Mouse (Mus musculus): ENCODE data around the gene Ahcy. TPM values are rescaled to one million over a fixed set of nuclear protein-coding genes. Genes with fewer than 3 reads are reported as not detected.

Gene Ahcy
- polyA plus RNA-seq, 1 experiment from 2014 or later = 49.3 TPM

DNA sequence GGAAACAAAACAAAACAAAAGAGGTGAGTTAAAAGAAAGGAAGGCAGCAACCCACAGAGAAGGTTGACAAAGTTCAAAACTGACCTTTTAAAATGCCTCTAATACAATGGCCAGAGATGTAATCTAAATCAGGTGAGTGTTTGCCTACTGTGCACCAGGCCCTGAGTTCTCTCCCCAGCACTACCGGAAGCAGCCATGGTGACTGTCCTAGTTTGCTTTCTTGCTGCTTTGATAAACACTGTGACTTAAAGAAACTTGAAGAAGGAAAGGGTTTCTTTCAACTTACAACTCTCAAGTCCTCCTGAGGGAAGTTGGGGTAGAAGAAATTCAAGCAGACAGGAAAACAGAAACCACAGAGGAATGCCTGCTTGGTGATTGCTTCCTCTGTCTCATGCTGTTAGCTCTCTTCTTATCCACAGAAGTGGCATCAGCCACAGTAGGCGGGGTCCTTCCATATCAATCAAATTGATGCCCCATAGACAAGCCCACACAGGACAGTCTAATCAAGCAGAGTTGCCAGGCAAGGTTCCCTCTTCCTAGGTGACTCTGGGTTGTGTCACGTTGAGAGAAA is 63.1 kb downstream of the Ahcy start:
- H3K9me3 ChIP-seq = no peaks in the 10 kb centered on the region
- H3K4me2 ChIP-seq (replicated peaks) = no peak overlapping the region
- no peak overlapping the region for H3K9ac ChIP-seq
- H3K4me1 ChIP-seq = no peaks in the 10 kb centered on the region
- no peaks in the 10 kb centered on the region for H3K27me3 ChIP-seq (replicated peaks)
- WGBS = 60% methylated on average over 3 of the region's 3 CpGs
- no peak for ATAC-seq (ENCODE audit: low FRiP score, low read depth)
- no peaks in the 10 kb centered on the region for H3K36me3 ChIP-seq
- no peak overlapping the region for H3K27ac ChIP-seq
- no peak overlapping the region for H3K4me3 ChIP-seq

Other genes with a start within 250 kb of the Ahcy start
- 83.6 and 88.1 TPM in 2 replicates for gene Eif2s2, start 181.6 kb downstream of the Ahcy start, polyA plus RNA-seq (2016; fragmentation: Nextera tagmentation; extraction: Ambion mirVana)
- 0.50 and 0.52 TPM in 2 replicates for gene Gm14226, start 56.2 kb downstream of the Ahcy start, polyA plus RNA-seq (2016; fragmentation: Nextera tagmentation; extraction: Ambion mirVana)
- 58.1 and 58.5 TPM in 2 replicates for gene Itch, start 59.0 kb upstream of the Ahcy start, polyA plus RNA-seq (2016; fragmentation: Nextera tagmentation; extraction: Ambion mirVana)
- 470 and 500 TPM in 2 replicates for gene Dynlrb1, start 162.0 kb upstream of the Ahcy start, polyA plus RNA-seq (2016; fragmentation: Nextera tagmentation; extraction: Ambion mirVana)
- gene Map1lc3a, start 201.8 kb upstream of the Ahcy start, polyA plus RNA-seq (2016; fragmentation: Nextera tagmentation; extraction: Ambion mirVana) = 275 and 301 TPM in 2 replicates

All from neural tube, embryonic 12.5 days (tissue).